Mouse (Mus musculus): ENCODE measurements around the gene Rab3gap2.

Gene Rab3gap2

GRCm38 (mm10) chr1:185227766-185228165 is 23.8 kb downstream of the Rab3gap2 start:
- DNase-seq (ENCODE audit: low spot score), result no peak

GRCm38 (mm10) chr1:185229406-185230201 is 25.7 kb downstream of the Rab3gap2 start:
- DNase-seq (ENCODE audit: low spot score), result no peak

GRCm38 (mm10) chr1:185235837-185236236 is 31.9 kb downstream of the Rab3gap2 start:
- no peak for DNase-seq (ENCODE audit: low spot score)

GRCm38 (mm10) chr1:185236530-185236929 is 32.6 kb downstream of the Rab3gap2 start:
- DNase-seq (ENCODE audit: low spot score), result no peak

GRCm38 (mm10) chr1:185243013-185243412 is 39.1 kb downstream of the Rab3gap2 start:
- DNase-seq (ENCODE audit: low spot score), result no peak

- DNase-seq (ENCODE audit: low spot score), result no peak
These were observed 41.5 kb downstream of the Rab3gap2 start for GRCm38 (mm10) chr1:185245456-185245855.

GRCm38 (mm10) chr1:185247429-185248085 is 43.6 kb downstream of the Rab3gap2 start:
- no peak for DNase-seq (ENCODE audit: low spot score)

- DNase-seq (ENCODE audit: low spot score), result no peak
These were observed 44.8 kb downstream of the Rab3gap2 start for GRCm38 (mm10) chr1:185248728-185249127.

- DNase-seq (ENCODE audit: low spot score), result no peak
These were observed 48.4 kb downstream of the Rab3gap2 start for GRCm38 (mm10) chr1:185252351-185252750.

GRCm38 (mm10) chr1:185253140-185253892 is 49.4 kb downstream of the Rab3gap2 start:
- DNase-seq (ENCODE audit: low spot score), result peak; percentile 33

GRCm38 (mm10) chr1:185255336-185255735 is 51.4 kb downstream of the Rab3gap2 start:
- no peak for DNase-seq (ENCODE audit: low spot score)

- DNase-seq (ENCODE audit: low spot score), result no peak
These were observed 52.8 kb downstream of the Rab3gap2 start for GRCm38 (mm10) chr1:185256753-185257152.

- no peak for DNase-seq (ENCODE audit: low spot score)
These were observed 58.6 kb downstream of the Rab3gap2 start for GRCm38 (mm10) chr1:185262565-185262964.

GRCm38 (mm10) chr1:185268675-185269074 is 64.8 kb downstream of the Rab3gap2 start:
- DNase-seq (ENCODE audit: low spot score), result no peak

- no peak for DNase-seq (ENCODE audit: low spot score)
These were observed 66.6 kb downstream of the Rab3gap2 start for GRCm38 (mm10) chr1:185270403-185271097.

GRCm38 (mm10) chr1:185271373-185271772 is 67.5 kb downstream of the Rab3gap2 start:
- DNase-seq (ENCODE audit: low spot score), result no peak

GRCm38 (mm10) chr1:185274819-185275545 is 71.1 kb downstream of the Rab3gap2 start:
- DNase-seq (ENCODE audit: low spot score), result no peak

- DNase-seq (ENCODE audit: low spot score), result no peak
These were observed 72.1 kb downstream of the Rab3gap2 start for GRCm38 (mm10) chr1:185275976-185276375.

- no peak for DNase-seq (ENCODE audit: low spot score)
These were observed 73.1 kb downstream of the Rab3gap2 start for GRCm38 (mm10) chr1:185277022-185277421.

- DNase-seq (ENCODE audit: low spot score), result no peak
These were observed 75.4 kb downstream of the Rab3gap2 start for GRCm38 (mm10) chr1:185279288-185279687.

GRCm38 (mm10) chr1:185280616-185281015 is 76.7 kb downstream of the Rab3gap2 start:
- DNase-seq (ENCODE audit: low spot score), result no peak

Data from ovary, postnatal 14 days (tissue).